Mouse (Mus musculus) kidney, embryonic 16.5 days (tissue): ENCODE measurements at regions not wholly inside any gene's neighbourhood (a gene's known extent, or its start where the extent isn't known, plus 50 kb on each side); places are given as distances from the start of the nearest gene placed in this dataset.

Experiments
- ATAC-seq: fragments of 200-750 bp; cut with Nextera tagmentation; 2 replicates; pipeline ENCODE4 v1.8.0; 2017; ENCODE audit warnings: moderate TSS enrichment; ENCODE audit not compliant: low FRiP score, low TSS enrichment
- H3K27ac ChIP-seq: fragments of 300-500 bp; sonication (generic); 2 replicates; pipeline ENCODE4 v1.5.1; 2014; ENCODE audit warnings: low read length
- H3K27me3 ChIP-seq: fragments of 300-500 bp; sonication (generic); 2 replicates; pipeline ENCODE4 v1.6.1; 2014; ENCODE audit warnings: low read length, control low read depth, mixed read lengths; ENCODE audit not compliant: insufficient read depth
- H3K36me3 ChIP-seq: fragments of 300-500 bp; sonication (generic); 2 replicates; pipeline ENCODE4 v1.6.1; 2014; ENCODE audit warnings: low read length, control low read depth, mixed read lengths; ENCODE audit not compliant: insufficient read depth
- H3K4me1 ChIP-seq: fragments of 300-500 bp; sonication (generic); 2 replicates; pipeline ENCODE4 v1.6.1; 2014; ENCODE audit warnings: low read length, control low read depth, mixed read lengths; ENCODE audit not compliant: insufficient read depth
- H3K4me2 ChIP-seq: fragments of 300-500 bp; sonication (generic); replicated peaks from 2 replicates; pipeline ENCODE4 v1.6.1; 2014; ENCODE audit warnings: low read depth, low read length
- H3K4me3 ChIP-seq: fragments of 300-500 bp; sonication (generic); 2 replicates; pipeline ENCODE4 v1.5.1; 2014; ENCODE audit warnings: mild to moderate bottlenecking, low read length
- H3K9ac ChIP-seq: fragments of 300-500 bp; sonication (generic); replicated peaks from 2 replicates; pipeline ENCODE4 v1.6.1; 2014; ENCODE audit warnings: low read length
- H3K9me3 ChIP-seq: fragments of 300-500 bp; sonication (generic); 2 replicates; pipeline ENCODE4 v1.6.1; 2016; ENCODE audit warnings: low read length, control low read depth
- WGBS: fragments of 180-500 bp; shearing (Covaris S2); extraction: QIAGEN DNeasy Blood & Tissue Kit; methylation state at CpG from one replicate; pipeline ENCODE4 v1.1.7; 2014; 5-methylcytosine and 5-hydroxymethylcytosine counted together

DNA sequence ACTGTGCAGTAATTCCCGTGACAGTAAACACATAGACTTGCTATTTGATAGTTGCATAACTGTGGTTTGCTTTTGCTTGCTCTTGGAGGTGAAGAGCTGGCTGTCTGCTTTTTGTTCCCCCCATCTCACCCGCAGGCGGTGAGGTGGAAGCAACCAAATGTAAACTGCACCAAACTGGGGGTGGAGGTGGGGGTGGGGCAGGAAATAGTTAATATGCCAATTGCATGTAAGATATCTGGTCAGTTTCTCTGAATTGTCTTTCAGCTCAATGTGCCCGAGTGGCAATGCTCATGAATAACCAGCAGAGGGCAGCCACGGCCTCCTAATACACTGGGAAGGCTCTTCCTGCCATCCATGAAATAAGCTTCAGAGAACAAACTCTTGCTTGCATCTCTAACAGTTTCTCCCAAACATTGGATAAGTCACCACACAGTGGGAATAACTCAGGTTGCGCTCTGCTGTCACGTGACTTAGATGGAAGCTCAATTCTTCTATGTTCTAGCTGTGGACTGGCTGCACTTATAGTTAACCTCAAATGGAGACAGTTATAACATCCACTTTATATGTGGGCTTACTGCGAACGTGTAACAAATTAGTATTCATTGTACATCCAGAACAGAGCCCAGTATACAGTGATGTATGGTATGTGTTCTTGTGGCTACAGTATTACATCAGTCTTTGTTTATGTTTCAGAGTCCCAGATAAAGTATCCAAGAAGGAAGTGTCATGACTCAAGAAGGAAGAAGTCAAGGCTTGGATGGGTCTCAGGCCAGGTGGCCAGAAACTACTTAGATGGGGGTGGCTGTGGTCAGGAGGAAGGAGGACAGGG, 62.0 kb upstream of the Egflam start:
- Histone ChIP-seq H3K9ac (no peak overlapping the region), H3K4me2 (no peak overlapping the region), H3K4me1 (peaks cover 6% of the 10 kb centered on the region; the same call in 1 of the 2 replicates), H3K36me3 (no peaks in the 10 kb centered on the region), H3K4me3 (no peak overlapping the region), H3K27me3 (no peaks in the 10 kb centered on the region), H3K27ac (no peak overlapping the region), H3K9me3 (no peaks in the 10 kb centered on the region)
- WGBS, result 22% methylated on average over 9 of the region's 9 CpGs
- peak; percentile 6; the same call in 1 of the 2 replicates for ATAC-seq

DNA sequence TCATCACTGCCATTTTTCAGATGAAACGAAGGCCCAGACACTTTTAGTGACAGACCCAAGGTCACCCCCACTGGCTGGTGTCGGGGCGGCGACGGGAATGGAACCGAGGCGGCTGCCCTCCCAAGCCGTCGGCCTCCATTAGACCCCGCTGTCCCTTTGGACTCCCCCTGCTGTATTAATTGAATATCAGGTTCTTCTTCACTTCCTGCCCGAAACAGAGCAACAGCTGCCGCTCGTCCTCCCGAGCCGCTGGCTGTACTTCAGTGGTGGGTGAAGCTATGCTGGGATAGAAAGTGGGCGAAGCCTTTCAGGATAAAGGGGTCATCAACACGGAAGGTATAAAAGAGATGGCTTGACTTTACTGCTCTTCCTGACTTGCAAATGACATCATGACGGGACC, 64.4 kb upstream of the Egflam start:
- H3K9ac ChIP-seq, result no peak overlapping the region
- H3K9me3 ChIP-seq, result no peaks in the 10 kb centered on the region; the same call in 1 of the 2 replicates
- H3K27ac ChIP-seq, result no peak overlapping the region; the same call in 1 of the 2 replicates
- H3K36me3 ChIP-seq, result no peaks in the 10 kb centered on the region
- no peaks in the 10 kb centered on the region for H3K27me3 ChIP-seq
- H3K4me3 ChIP-seq, result no peak overlapping the region
- H3K4me1 ChIP-seq, result peaks cover 6% of the 10 kb centered on the region; the same call in 1 of the 2 replicates
- 36% methylated on average over 18 of the region's 18 CpGs for WGBS
- H3K4me2 ChIP-seq, result peak overlapping the region; percentile 6
- ATAC-seq, result peak; percentile 58

DNA sequence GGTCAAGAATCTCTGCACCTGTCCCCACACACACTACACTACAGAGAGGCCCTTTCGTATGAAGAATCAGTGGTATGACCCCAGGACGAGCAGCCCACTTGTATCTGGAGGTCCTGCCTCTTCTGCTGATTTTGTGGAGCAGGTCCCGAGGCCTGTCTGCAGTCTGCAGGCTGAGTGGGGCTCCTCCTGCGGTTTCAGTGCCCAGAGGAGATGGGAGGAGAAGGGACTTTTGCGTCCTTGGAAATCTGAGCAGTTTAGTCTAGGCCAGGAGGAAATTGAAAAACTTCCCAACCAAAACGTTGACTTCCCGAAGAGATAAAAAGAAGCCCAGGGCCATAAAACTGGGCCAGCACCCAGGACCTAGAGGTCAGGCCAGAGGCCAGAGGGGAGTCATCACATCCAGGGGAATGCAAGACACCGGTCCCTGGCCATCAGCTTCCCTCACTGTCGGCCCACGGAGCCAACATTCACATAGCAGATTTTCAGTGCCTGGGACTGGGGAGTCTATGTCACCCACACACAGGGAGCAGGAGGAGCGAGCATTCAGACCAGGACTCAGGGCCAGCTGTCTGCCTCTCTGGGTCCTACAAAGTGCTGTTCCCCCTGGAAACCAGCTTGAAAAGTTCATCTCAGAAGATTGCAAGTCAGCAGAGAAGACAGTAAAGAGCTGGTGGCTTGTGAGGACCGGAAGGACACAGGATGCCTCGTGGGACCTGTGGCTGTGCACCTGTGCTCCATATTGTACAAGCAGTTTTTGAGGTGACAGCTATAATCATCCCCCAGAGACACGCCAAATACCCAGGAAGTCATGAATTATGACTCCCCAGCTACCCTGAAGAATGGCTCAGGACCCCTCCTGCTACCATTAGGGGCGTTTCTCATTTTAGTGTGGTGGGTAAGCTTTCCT, 65.5 kb upstream of the Egflam start:
- Histone ChIP-seq H3K4me2 (peak overlapping the region; percentile 6), H3K4me3 (no peak overlapping the region), H3K27ac (peak overlapping the region; percentile 67), H3K4me1 (peaks cover 6% of the 10 kb centered on the region; the same call in 1 of the 2 replicates), H3K36me3 (no peaks in the 10 kb centered on the region), H3K9ac (no peak overlapping the region; the same call in 1 of the 2 replicates), H3K27me3 (no peaks in the 10 kb centered on the region), H3K9me3 (no peaks in the 10 kb centered on the region; the same call in 1 of the 2 replicates)
- ATAC-seq, result peak; percentile 66
- WGBS, result 31% methylated on average over 15 of the region's 15 CpGs

DNA sequence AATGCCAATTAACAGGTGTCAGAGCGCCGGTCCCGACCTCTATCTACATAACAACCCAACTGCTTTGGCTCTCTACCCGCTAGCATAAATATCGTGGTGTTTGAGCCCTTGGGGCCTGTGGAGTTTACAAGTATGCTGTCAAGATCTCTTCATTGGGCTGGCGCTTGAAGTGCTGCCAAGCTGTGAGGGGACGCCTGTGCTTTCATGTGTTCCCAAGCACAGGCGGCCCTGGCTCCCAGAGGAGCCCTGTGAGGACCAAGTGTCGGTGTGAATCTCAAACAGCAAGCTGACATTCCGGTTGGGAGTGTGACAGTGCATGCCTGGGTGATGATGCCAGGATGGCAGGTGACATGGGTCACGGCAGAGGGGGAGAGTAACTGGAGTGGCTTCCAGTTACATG, 82.0 kb upstream of the Egflam start:
- no peak for ATAC-seq
- Histone ChIP-seq H3K27me3 (no peaks in the 10 kb centered on the region), H3K36me3 (no peaks in the 10 kb centered on the region), H3K4me3 (no peak overlapping the region), H3K9ac (no peak overlapping the region), H3K9me3 (no peaks in the 10 kb centered on the region), H3K4me2 (no peak overlapping the region), H3K4me1 (no peaks in the 10 kb centered on the region; the same call in 1 of the 2 replicates), H3K27ac (no peak overlapping the region)
- WGBS, result 25% methylated on average over 11 of the region's 11 CpGs

DNA sequence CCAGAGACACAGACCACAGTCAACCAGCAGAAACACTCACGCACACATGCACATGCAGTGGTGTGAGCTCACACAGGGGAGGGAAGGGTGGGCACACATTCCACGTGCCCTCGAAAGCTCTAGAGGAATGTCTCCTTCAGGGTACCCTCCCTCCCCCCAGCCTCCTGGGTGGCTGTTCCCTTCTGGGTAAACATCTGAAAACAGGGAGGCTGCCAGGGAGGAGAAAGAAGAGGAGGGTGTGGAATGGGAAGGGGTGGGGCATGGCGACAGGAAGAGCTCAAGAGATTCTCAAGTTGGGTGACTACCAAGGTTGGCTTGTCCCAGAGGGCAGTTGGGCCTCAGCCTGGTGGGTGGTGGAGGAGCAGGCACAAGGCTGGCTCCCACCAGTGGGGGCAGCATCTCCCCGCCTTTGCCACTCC, 82.6 kb upstream of the Egflam start:
- no peaks in the 10 kb centered on the region; the same call in 1 of the 2 replicates for H3K4me1 ChIP-seq
- ATAC-seq, result 0 out of 2 replicates have a peak, but pooled peaks have one; percentile 49
- H3K4me2 ChIP-seq, result no peak overlapping the region
- H3K9me3 ChIP-seq, result no peaks in the 10 kb centered on the region
- H3K27me3 ChIP-seq, result no peaks in the 10 kb centered on the region
- H3K27ac ChIP-seq, result no peak overlapping the region
- no peaks in the 10 kb centered on the region for H3K36me3 ChIP-seq
- no peak overlapping the region for H3K9ac ChIP-seq
- WGBS, result 61% methylated on average over 5 of the region's 5 CpGs
- H3K4me3 ChIP-seq, result no peak overlapping the region

DNA sequence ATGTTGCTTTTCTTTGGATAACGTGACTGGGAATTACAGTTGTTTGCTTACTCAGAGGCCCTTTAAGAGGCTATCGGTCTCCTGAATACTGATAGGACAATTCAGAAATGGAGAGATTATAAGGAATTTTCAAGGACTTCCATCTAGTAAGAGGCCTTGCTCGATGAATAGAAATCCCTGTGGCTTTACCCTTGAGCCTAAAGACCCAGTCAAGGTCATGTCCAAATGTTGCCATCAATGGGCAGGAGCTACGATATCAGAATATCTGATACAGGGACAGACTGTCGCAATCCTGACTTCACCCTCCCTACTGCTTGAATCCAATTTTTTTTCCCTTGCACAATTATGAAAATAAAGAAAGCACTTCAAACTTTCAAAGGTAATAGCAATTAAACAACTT, 85.5 kb upstream of the Egflam start:
- Histone ChIP-seq H3K4me3 (no peak overlapping the region), H3K36me3 (no peaks in the 10 kb centered on the region), H3K27me3 (no peaks in the 10 kb centered on the region), H3K27ac (no peak overlapping the region), H3K4me2 (no peak overlapping the region), H3K9me3 (no peaks in the 10 kb centered on the region), H3K4me1 (no peaks in the 10 kb centered on the region; the same call in 1 of the 2 replicates), H3K9ac (no peak overlapping the region)
- 76% methylated on average over 5 of the region's 5 CpGs for WGBS
- ATAC-seq, result no peak

DNA sequence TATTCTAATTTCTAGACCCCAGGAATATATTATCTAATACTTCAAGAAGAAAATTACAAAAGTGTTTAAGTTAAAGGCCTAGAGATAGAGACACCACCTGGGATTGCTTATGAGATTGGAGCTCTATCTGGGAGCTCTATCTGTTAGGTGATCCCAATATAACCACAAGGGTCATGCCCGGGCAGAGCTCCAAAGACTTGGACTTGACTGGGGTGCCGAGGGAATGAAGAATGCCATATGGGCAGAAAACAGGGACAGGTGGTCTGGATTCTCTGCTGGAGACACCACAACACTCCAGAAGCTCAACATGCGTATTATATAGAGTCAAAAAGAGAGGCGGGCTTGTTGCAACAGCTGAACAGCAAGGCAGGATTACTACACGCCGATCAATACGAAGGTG, 92.9 kb upstream of the Egflam start:
- WGBS, result 93% methylated on average over 7 of the region's 7 CpGs
- H3K4me1 ChIP-seq, result no peaks in the 10 kb centered on the region
- no peak overlapping the region for H3K9ac ChIP-seq
- H3K4me3 ChIP-seq, result no peak overlapping the region
- H3K9me3 ChIP-seq, result no peaks in the 10 kb centered on the region
- H3K36me3 ChIP-seq, result no peaks in the 10 kb centered on the region
- no peak overlapping the region for H3K27ac ChIP-seq
- ATAC-seq, result no peak
- no peaks in the 10 kb centered on the region for H3K27me3 ChIP-seq
- H3K4me2 ChIP-seq, result no peak overlapping the region

DNA sequence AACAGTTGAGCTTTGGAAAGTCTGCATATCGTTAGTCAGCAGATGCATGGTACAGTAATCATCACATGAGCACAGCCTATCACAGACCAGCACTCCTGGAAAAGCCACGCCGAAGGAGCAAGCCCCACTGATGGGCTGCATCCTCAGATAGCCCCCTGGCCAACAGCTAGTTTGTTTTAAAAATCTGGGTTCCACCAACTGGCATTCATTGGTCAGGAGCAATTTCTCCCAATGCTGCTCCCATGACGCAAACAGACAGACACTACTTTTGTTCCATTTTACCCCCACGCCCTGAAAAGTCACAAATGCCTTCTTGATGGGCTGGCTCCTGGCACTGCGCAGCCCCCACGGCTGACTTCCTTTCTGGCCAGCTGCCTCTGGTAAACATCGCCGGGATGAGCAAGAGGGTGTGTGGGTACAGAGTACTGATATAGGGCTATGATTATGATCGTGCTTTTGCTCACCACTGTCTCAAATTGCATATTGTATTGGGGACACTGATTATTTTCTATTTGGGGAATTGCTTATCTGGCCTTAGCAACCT, 95.0 kb upstream of the Egflam start:
- no peaks in the 10 kb centered on the region for H3K9me3 ChIP-seq
- H3K4me2 ChIP-seq, result no peak overlapping the region
- H3K9ac ChIP-seq, result no peak overlapping the region
- 80% methylated on average over 10 of the region's 10 CpGs for WGBS
- no peaks in the 10 kb centered on the region for H3K27me3 ChIP-seq
- H3K4me3 ChIP-seq, result no peak overlapping the region
- no peak overlapping the region for H3K27ac ChIP-seq
- no peaks in the 10 kb centered on the region for H3K4me1 ChIP-seq
- no peak for ATAC-seq
- H3K36me3 ChIP-seq, result no peaks in the 10 kb centered on the region

DNA sequence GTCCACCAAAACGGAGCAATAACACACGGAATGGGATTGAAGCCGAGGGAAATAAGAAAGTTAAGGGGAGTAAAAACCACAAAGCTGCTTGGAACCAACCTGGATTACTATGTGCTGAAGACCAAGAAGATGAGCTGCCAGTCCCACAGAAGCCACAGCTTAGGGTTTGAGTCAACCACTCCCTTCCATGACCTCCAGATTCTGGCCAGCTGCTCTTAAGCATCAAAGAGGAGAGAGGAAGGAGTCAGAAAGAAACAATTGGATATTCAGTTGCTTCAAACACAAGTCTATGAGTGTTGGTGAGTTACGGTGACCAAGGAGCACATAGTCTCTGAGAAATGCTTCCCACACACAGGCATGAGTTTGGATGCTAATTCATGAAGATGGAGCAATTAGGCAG, 99.7 kb upstream of the Egflam start:
- no peak overlapping the region for H3K4me3 ChIP-seq
- no peaks in the 10 kb centered on the region for H3K36me3 ChIP-seq
- H3K9me3 ChIP-seq, result no peaks in the 10 kb centered on the region
- H3K27ac ChIP-seq, result no peak overlapping the region
- no peaks in the 10 kb centered on the region for H3K27me3 ChIP-seq
- H3K4me2 ChIP-seq, result no peak overlapping the region
- no peak overlapping the region for H3K9ac ChIP-seq
- WGBS, result 91% methylated on average over 4 of the region's 4 CpGs
- H3K4me1 ChIP-seq, result no peaks in the 10 kb centered on the region
- no peak for ATAC-seq
